Mouse (Mus musculus) limb, embryonic 15.5 days (tissue): ENCODE measurements around the gene Zbtb20. TPM values are rescaled to one million over a fixed set of nuclear protein-coding genes. Genes with fewer than 3 reads are reported as not detected.
A peak's percentile ranks its signal among the peaks of the same experiment; 100 is the strongest.

Source experiments
- ATAC-seq: fragments of 200-750 bp; cut with Nextera tagmentation; 2 replicates; pipeline ENCODE4 v1.8.0; 2017; ENCODE audit warnings: low read depth, moderate TSS enrichment; ENCODE audit not compliant: insufficient number of reproducible peaks, low FRiP score, low TSS enrichment
- H3K27ac ChIP-seq: fragments of 300-500 bp; sonication (generic); 2 replicates; pipeline ENCODE4 v1.5.1; 2015; ENCODE audit warnings: moderate library complexity, mild to moderate bottlenecking, inconsistent platforms
- H3K27me3 ChIP-seq: fragments of 300-500 bp; sonication (generic); 2 replicates; pipeline ENCODE4 v1.6.1; 2015; ENCODE audit warnings: inconsistent platforms
- H3K36me3 ChIP-seq: fragments of 300-500 bp; sonication (generic); 2 replicates; pipeline ENCODE4 v1.6.1; 2015; ENCODE audit warnings: inconsistent platforms
- H3K4me1 ChIP-seq: fragments of 300-500 bp; sonication (generic); 2 replicates; pipeline ENCODE4 v1.6.1; 2015; ENCODE audit warnings: inconsistent platforms
- H3K4me2 ChIP-seq: fragments of 300-500 bp; sonication (generic); 2 replicates; pipeline ENCODE4 v1.6.1; 2015; ENCODE audit warnings: mild to moderate bottlenecking, inconsistent platforms
- H3K4me3 ChIP-seq: fragments of 300-500 bp; sonication (generic); 2 replicates; pipeline ENCODE4 v1.5.1; 2015; ENCODE audit warnings: mild to moderate bottlenecking, inconsistent platforms
- H3K9ac ChIP-seq: fragments of 300-500 bp; sonication (generic); 2 replicates; pipeline ENCODE4 v1.6.1; 2015; ENCODE audit warnings: inconsistent platforms
- H3K9me3 ChIP-seq: fragments of 300-500 bp; sonication (generic); 2 replicates; pipeline ENCODE4 v1.6.1; 2016; ENCODE audit warnings: inconsistent platforms
- WGBS: fragments of 180-500 bp; shearing (Covaris S2); methylation state at CpG from one replicate; pipeline ENCODE4 v1.1.7; 2015; 5-methylcytosine and 5-hydroxymethylcytosine counted together
- polyA plus RNA-seq: library from polyadenylated mRNA; unstranded; fragments of >200 nt; fragmentation: Nextera tagmentation; extraction: Ambion mirVana; gene quantifications from 2 replicates; pipeline ENCODE4 v1.2.1, GENCODE M21; 2015

Zbtb20 gene
- polyA plus RNA-seq, 1 experiment from 2014 or later: 22.4 TPM

GRCm38 (mm10) chr16:43286319-43286718 is 410.6 kb downstream of the Zbtb20 start:
- H3K27ac ChIP-seq: no peak overlapping the region
- no peaks in the 10 kb centered on the region for H3K27me3 ChIP-seq
- no peak overlapping the region for H3K4me3 ChIP-seq
- no peaks in the 10 kb centered on the region for H3K36me3 ChIP-seq
- no peak overlapping the region for H3K4me2 ChIP-seq
- H3K4me1 ChIP-seq: no peaks in the 10 kb centered on the region
- no peak for ATAC-seq
- H3K9me3 ChIP-seq: no peaks in the 10 kb centered on the region
- 93% methylated on average over 1 of the region's 1 CpGs for WGBS
- no peak overlapping the region for H3K9ac ChIP-seq

GRCm38 (mm10) chr16:43286783-43287383 is 411.2 kb downstream of the Zbtb20 start:
- 69% methylated on average over 1 of the region's 1 CpGs for WGBS
- no peaks in the 10 kb centered on the region for H3K4me1 ChIP-seq
- ATAC-seq: no peak
- H3K4me3 ChIP-seq: no peak overlapping the region
- no peak overlapping the region for H3K4me2 ChIP-seq
- H3K9me3 ChIP-seq: no peaks in the 10 kb centered on the region
- H3K27me3 ChIP-seq: no peaks in the 10 kb centered on the region
- H3K9ac ChIP-seq: no peak overlapping the region
- H3K36me3 ChIP-seq: no peaks in the 10 kb centered on the region
- H3K27ac ChIP-seq: no peak overlapping the region

- H3K27ac ChIP-seq: no peak overlapping the region
- no peak for ATAC-seq
- WGBS: 59% methylated on average over 3 of the region's 3 CpGs
Measured at GRCm38 (mm10) chr16:43291423-43291822, 415.7 kb downstream of the Zbtb20 start.

GRCm38 (mm10) chr16:43297953-43298596 is 422.4 kb downstream of the Zbtb20 start:
- Histone ChIP-seq H3K36me3 (no peaks in the 10 kb centered on the region), H3K27me3 (no peaks in the 10 kb centered on the region), H3K27ac (0 out of 2 replicates have a peak overlapping the region, but pooled peaks have one; percentile 22), H3K4me1 (peaks cover 4% of the 10 kb centered on the region; the same call in 1 of the 2 replicates), H3K4me2 (no peak overlapping the region), H3K9me3 (no peaks in the 10 kb centered on the region), H3K4me3 (no peak overlapping the region), H3K9ac (no peak overlapping the region)
- no peak for ATAC-seq
- 65% methylated on average over 5 of the region's 5 CpGs for WGBS

More at GRCm38 (mm10) chr16:43291423-43291822, 415.7 kb downstream of the Zbtb20 start:
- H3K4me2 ChIP-seq: no peak overlapping the region
- no peaks in the 10 kb centered on the region for H3K27me3 ChIP-seq
- H3K4me3 ChIP-seq: no peak overlapping the region
- H3K4me1 ChIP-seq: no peaks in the 10 kb centered on the region
- no peaks in the 10 kb centered on the region for H3K9me3 ChIP-seq
- H3K9ac ChIP-seq: no peak overlapping the region
- H3K36me3 ChIP-seq: no peaks in the 10 kb centered on the region

GRCm38 (mm10) chr16:43300420-43300819 is 424.7 kb downstream of the Zbtb20 start:
- no peak for ATAC-seq
- H3K4me3 ChIP-seq: no peak overlapping the region
- H3K4me2 ChIP-seq: no peak overlapping the region
- WGBS: 69% methylated on average over 3 of the region's 3 CpGs
- no peaks in the 10 kb centered on the region for H3K36me3 ChIP-seq
- no peak overlapping the region for H3K27ac ChIP-seq
- peaks cover 10% of the 10 kb centered on the region; the same call in 1 of the 2 replicates for H3K4me1 ChIP-seq
- H3K9ac ChIP-seq: no peak overlapping the region
- H3K9me3 ChIP-seq: no peaks in the 10 kb centered on the region
- no peaks in the 10 kb centered on the region for H3K27me3 ChIP-seq

- no peak overlapping the region for H3K27ac ChIP-seq
Measured at GRCm38 (mm10) chr16:43302171-43302570, 426.5 kb downstream of the Zbtb20 start.

GRCm38 (mm10) chr16:43303245-43304197 is 427.8 kb downstream of the Zbtb20 start:
- ATAC-seq: no peak
- Histone ChIP-seq H3K9me3 (no peaks in the 10 kb centered on the region), H3K27me3 (no peaks in the 10 kb centered on the region), H3K4me2 (no peak overlapping the region), H3K4me1 (peaks cover 9% of the 10 kb centered on the region; the same call in 1 of the 2 replicates), H3K27ac (peak overlapping the region; percentile 55; the same call in 1 of the 2 replicates), H3K4me3 (no peak overlapping the region), H3K36me3 (no peaks in the 10 kb centered on the region), H3K9ac (no peak overlapping the region)
- WGBS: 47% methylated on average over 9 of the region's 9 CpGs

More at GRCm38 (mm10) chr16:43302171-43302570, 426.5 kb downstream of the Zbtb20 start:
- WGBS: 83% methylated on average over 2 of the region's 2 CpGs
- ATAC-seq: no peak
- H3K4me2 ChIP-seq: no peak overlapping the region
- no peaks in the 10 kb centered on the region for H3K9me3 ChIP-seq
- peaks cover 10% of the 10 kb centered on the region; the same call in 1 of the 2 replicates for H3K4me1 ChIP-seq
- H3K27me3 ChIP-seq: no peaks in the 10 kb centered on the region
- no peaks in the 10 kb centered on the region for H3K36me3 ChIP-seq
- H3K4me3 ChIP-seq: no peak overlapping the region
- no peak overlapping the region for H3K9ac ChIP-seq

GRCm38 (mm10) chr16:43309968-43310431 is 434.3 kb downstream of the Zbtb20 start:
- no peaks in the 10 kb centered on the region for H3K27me3 ChIP-seq
- H3K36me3 ChIP-seq: no peaks in the 10 kb centered on the region
- no peak overlapping the region for H3K4me2 ChIP-seq
- no peak for ATAC-seq
- H3K9me3 ChIP-seq: no peaks in the 10 kb centered on the region
- H3K4me3 ChIP-seq: no peak overlapping the region
- no peak overlapping the region for H3K27ac ChIP-seq
- H3K4me1 ChIP-seq: peaks cover 4% of the 10 kb centered on the region; the same call in 1 of the 2 replicates
- 33% methylated on average over 4 of the region's 4 CpGs for WGBS
- H3K9ac ChIP-seq: no peak overlapping the region

- Histone ChIP-seq H3K4me3 (no peak overlapping the region), H3K9me3 (no peaks in the 10 kb centered on the region), H3K27ac (no peak overlapping the region), H3K27me3 (no peaks in the 10 kb centered on the region), H3K9ac (no peak overlapping the region), H3K4me2 (no peak overlapping the region), H3K36me3 (no peaks in the 10 kb centered on the region), H3K4me1 (no peaks in the 10 kb centered on the region)
- no peak for ATAC-seq
- WGBS: 74% methylated on average over 3 of the region's 3 CpGs
Measured at GRCm38 (mm10) chr16:43324009-43324408, 448.3 kb downstream of the Zbtb20 start.

- H3K4me3 ChIP-seq: no peak overlapping the region
- no peaks in the 10 kb centered on the region for H3K9me3 ChIP-seq
- no peak overlapping the region for H3K9ac ChIP-seq
- H3K4me1 ChIP-seq: no peaks in the 10 kb centered on the region
- no peak overlapping the region for H3K27ac ChIP-seq
- H3K4me2 ChIP-seq: no peak overlapping the region
- 86% methylated on average over 1 of the region's 1 CpGs for WGBS
- no peaks in the 10 kb centered on the region for H3K36me3 ChIP-seq
- ATAC-seq: no peak
- H3K27me3 ChIP-seq: no peaks in the 10 kb centered on the region
Measured at GRCm38 (mm10) chr16:43328221-43328620, 452.5 kb downstream of the Zbtb20 start.

- Histone ChIP-seq H3K27ac (no peak overlapping the region), H3K27me3 (no peaks in the 10 kb centered on the region), H3K4me1 (no peaks in the 10 kb centered on the region), H3K9me3 (no peaks in the 10 kb centered on the region), H3K4me3 (no peak overlapping the region), H3K9ac (no peak overlapping the region), H3K36me3 (no peaks in the 10 kb centered on the region), H3K4me2 (no peak overlapping the region)
- no peak for ATAC-seq
- 89% methylated on average over 3 of the region's 3 CpGs for WGBS
Measured at GRCm38 (mm10) chr16:43330206-43330605, 454.5 kb downstream of the Zbtb20 start.
